Mouse (Mus musculus): ENCODE measurements around the gene Sowaha.

GRCm38 (mm10) chr11:53477833-53478232 lies 2.2 kb downstream of the Sowaha start:
- TF ChIP-seq POLR2A (IDR thresholded peaks at IDR 0.05; ENCODE audit: borderline replicate concordance, extremely low read depth, low read depth, low read length) (no peak), CTCF (IDR thresholded peaks at IDR 0.05; ENCODE audit: insufficient read depth, low read length) (no peak)

All from lung, adult 2 months (tissue).